In genomic region chr4:118740988-118741698, GRCm38 (mm10) we compare ENCODE assay signal across 17 mouse cellular contexts. TPM values are rescaled to one million over a fixed set of nuclear protein-coding genes. Genes with fewer than 3 reads are reported as not detected.
A peak's percentile ranks its signal among the peaks of the same experiment; 100 is the strongest.
DNase-seq lines count a peak whose midpoint lies in the region; ATAC-seq lines count a peak whose summit lies in the region.
"Had no signal": no experiment of that assay in that cellular context is flagged by ENCODE, and none has a peak within 500 bp of the region (broad histone marks: within the 10 kb centered on the region; RNA-seq: fewer than 3 reads in every experiment).

No protein-coding gene starts in this region.

- no peak overlapping the region for H3K27ac ChIP-seq in forebrain, embryonic 12.5 days
- H3K27ac ChIP-seq in forebrain, embryonic 16.5 days (ENCODE audit: low read length), result no peak overlapping the region
- H3K27ac ChIP-seq in intestine, embryonic 16.5 days (ENCODE audit: low read length), result no peak overlapping the region
- H3K27ac ChIP-seq: liver, embryonic 14.5 days; stomach, postnatal 0 days had no signal

- 4% methylated on average over 11 of the region's 11 CpGs for whole genome bisulfite sequencing in forebrain, embryonic 12.5 days
- 5% methylated on average over 11 of the region's 11 CpGs for WGBS in forebrain, embryonic 16.5 days
- 9% methylated on average over 11 of the region's 11 CpGs for WGBS in intestine, embryonic 16.5 days

- H3K4me2 ChIP-seq in forebrain, embryonic 12.5 days, result peak overlapping the region; percentile 29
- H3K4me2 ChIP-seq in forebrain, embryonic 16.5 days (ENCODE audit: low read length), result no peak overlapping the region
- H3K4me2 ChIP-seq in intestine, embryonic 16.5 days (ENCODE audit: low read depth, low read length), result no peak overlapping the region

- H3K9me3 ChIP-seq in forebrain, embryonic 12.5 days, result peaks cover 1% of the 10 kb centered on the region; the same call in 1 of the 2 replicates
- H3K9me3 ChIP-seq in forebrain, embryonic 16.5 days (ENCODE audit: control insufficient read depth, low read length), result no peaks in the 10 kb centered on the region
- H3K9me3 ChIP-seq in intestine, embryonic 16.5 days (ENCODE audit: control insufficient read depth, low read length), result 0 out of 2 replicates have a peak, but pooled peaks cover 1% of the 10 kb centered on the region

- peaks cover 27% of the 10 kb centered on the region for H3K27me3 ChIP-seq in forebrain, embryonic 12.5 days
- peaks cover 5% of the 10 kb centered on the region; the same call in 1 of the 2 replicates for H3K27me3 ChIP-seq in forebrain, embryonic 16.5 days (replicated peaks; ENCODE audit: control insufficient read depth, insufficient read depth, low read length)
- no peaks in the 10 kb centered on the region for H3K27me3 ChIP-seq in intestine, embryonic 16.5 days (replicated peaks; ENCODE audit: control insufficient read depth, insufficient read depth, low read length)

- H3K36me3 ChIP-seq in forebrain, embryonic 12.5 days (replicated peaks), result no peaks in the 10 kb centered on the region
- no peaks in the 10 kb centered on the region for H3K36me3 ChIP-seq in forebrain, embryonic 16.5 days (ENCODE audit: control insufficient read depth, insufficient read depth)
- no peaks in the 10 kb centered on the region for H3K36me3 ChIP-seq in intestine, embryonic 16.5 days (ENCODE audit: control insufficient read depth, insufficient read depth, low read length)

- no peak overlapping the region for H3K4me3 ChIP-seq in forebrain, embryonic 12.5 days (replicated peaks)
- no peak overlapping the region for H3K4me3 ChIP-seq in forebrain, embryonic 16.5 days (replicated peaks; ENCODE audit: low read length)
- H3K4me3 ChIP-seq in intestine, embryonic 16.5 days (ENCODE audit: low read length), result no peak overlapping the region
- H3K4me3 ChIP-seq: myocyte had no signal

- DNase-seq in retina, postnatal 1 day, result peak; percentile 13
- DNase-seq in retina, embryonic 14.5 days (ENCODE audit: low spot score), result no peak
- peak; percentile 35 for DNase-seq in yolk sac, embryonic 10.5 days (ENCODE audit: low spot score)
- no peak for DNase-seq in urinary bladder, postnatal 36 days (ENCODE audit: low spot score in 2 of 2)
- no peak for DNase-seq in spleen, adult 12 weeks (ENCODE audit: low spot score)
- DNase-seq: kidney, adult 2 months; kidney, postnatal 4 days; lung, postnatal 36 days had no signal

- peaks cover 12% of the 10 kb centered on the region; the same call in 1 of the 2 replicates for H3K4me1 ChIP-seq in forebrain, embryonic 12.5 days
- H3K4me1 ChIP-seq in forebrain, embryonic 16.5 days (replicated peaks; ENCODE audit: control insufficient read depth, insufficient read depth, low read length), result peaks cover 2% of the 10 kb centered on the region; the same call in 1 of the 2 replicates
- H3K4me1 ChIP-seq in intestine, embryonic 16.5 days (ENCODE audit: control insufficient read depth, insufficient read depth, low read length), result no peaks in the 10 kb centered on the region

- no peak for ATAC-seq in forebrain, embryonic 12.5 days (ENCODE audit: low FRiP score)
- ATAC-seq in forebrain, embryonic 16.5 days, result no peak
- peak; percentile 84 for ATAC-seq in intestine, embryonic 16.5 days

- H3K9ac ChIP-seq in forebrain, embryonic 12.5 days, result no peak overlapping the region
- H3K9ac ChIP-seq in forebrain, embryonic 16.5 days (replicated peaks; ENCODE audit: low read depth, low read length), result no peak overlapping the region
- H3K9ac ChIP-seq in intestine, embryonic 16.5 days (ENCODE audit: low read depth, low read length), result no peak overlapping the region
- H3K9ac ChIP-seq: liver, embryonic 14.5 days had no signal

RNA-seq across cellular contexts. Expression of gene Olfr1339, which starts 9.2 kb away (rescaled TPM):
- polyA plus RNA-seq in forebrain, embryonic 12.5 days (2016; fragmentation: Nextera tagmentation; extraction: Ambion mirVana), result not detected in 2 replicates
- not detected in 2 replicates for polyA plus RNA-seq in forebrain, embryonic 16.5 days (2015; fragmentation: Nextera tagmentation; extraction: Ambion mirVana)
- not detected in 2 replicates for polyA plus RNA-seq in intestine, embryonic 16.5 days (2015; fragmentation: Nextera tagmentation; extraction: Ambion mirVana)
- polyA plus RNA-seq: heart, postnatal 0 days; kidney, adult 2 months; limb, embryonic 11.5 days; liver, embryonic 14.5 days; myocyte; small intestine, adult 2 months; stomach, postnatal 0 days had no signal

RNA-seq across cellular contexts. Expression of gene Olfr1338, which starts 17.4 kb away (rescaled TPM):
- not detected in 2 replicates for polyA plus RNA-seq in forebrain, embryonic 12.5 days (2016; fragmentation: Nextera tagmentation; extraction: Ambion mirVana)
- not detected in 2 replicates for polyA plus RNA-seq in forebrain, embryonic 16.5 days (2015; fragmentation: Nextera tagmentation; extraction: Ambion mirVana)
- polyA plus RNA-seq in intestine, embryonic 16.5 days (2015; fragmentation: Nextera tagmentation; extraction: Ambion mirVana), result not detected in 2 replicates
- polyA plus RNA-seq: heart, postnatal 0 days; kidney, adult 2 months; limb, embryonic 11.5 days; liver, embryonic 14.5 days; myocyte; small intestine, adult 2 months; stomach, postnatal 0 days had no signal

RNA-seq across cellular contexts. Expression of gene Olfr1340, which starts 21.2 kb away (rescaled TPM):
- not detected in 2 replicates for polyA plus RNA-seq in forebrain, embryonic 12.5 days (2016; fragmentation: Nextera tagmentation; extraction: Ambion mirVana)
- not detected in 2 replicates for polyA plus RNA-seq in forebrain, embryonic 16.5 days (2015; fragmentation: Nextera tagmentation; extraction: Ambion mirVana)
- polyA plus RNA-seq in intestine, embryonic 16.5 days (2015; fragmentation: Nextera tagmentation; extraction: Ambion mirVana), result not detected in 2 replicates
- polyA plus RNA-seq: heart, postnatal 0 days; kidney, adult 2 months; limb, embryonic 11.5 days; liver, embryonic 14.5 days; myocyte; small intestine, adult 2 months; stomach, postnatal 0 days had no signal

RNA-seq across cellular contexts. Expression of gene Olfr1341, which starts 37.8 kb away (rescaled TPM):
- polyA plus RNA-seq in forebrain, embryonic 12.5 days (2016; fragmentation: Nextera tagmentation; extraction: Ambion mirVana), result not detected in 2 replicates
- polyA plus RNA-seq in forebrain, embryonic 16.5 days (2015; fragmentation: Nextera tagmentation; extraction: Ambion mirVana), result not detected in 2 replicates
- polyA plus RNA-seq in intestine, embryonic 16.5 days (2015; fragmentation: Nextera tagmentation; extraction: Ambion mirVana), result not detected in 2 replicates
- polyA plus RNA-seq: heart, postnatal 0 days; kidney, adult 2 months; limb, embryonic 11.5 days; liver, embryonic 14.5 days; myocyte; small intestine, adult 2 months; stomach, postnatal 0 days had no signal

RNA-seq across cellular contexts. Expression of gene Olfr1337, which starts 41.2 kb away (rescaled TPM):
- not detected in 2 replicates for polyA plus RNA-seq in forebrain, embryonic 12.5 days (2016; fragmentation: Nextera tagmentation; extraction: Ambion mirVana)
- not detected in 2 replicates for polyA plus RNA-seq in forebrain, embryonic 16.5 days (2015; fragmentation: Nextera tagmentation; extraction: Ambion mirVana)
- not detected in 2 replicates for polyA plus RNA-seq in intestine, embryonic 16.5 days (2015; fragmentation: Nextera tagmentation; extraction: Ambion mirVana)
- polyA plus RNA-seq: heart, postnatal 0 days; kidney, adult 2 months; limb, embryonic 11.5 days; liver, embryonic 14.5 days; myocyte; small intestine, adult 2 months; stomach, postnatal 0 days had no signal

Comparison
In these comparisons a context has a peak if more than half of its experiments do, and no peak if none do; other contexts are left out.
1. DNase-seq: peak in retina, postnatal 1 day (single experiment) and yolk sac, embryonic 10.5 days (single experiment); none in retina, embryonic 14.5 days (single experiment), urinary bladder, postnatal 36 days (0 of 2) and spleen, adult 12 weeks (single experiment).